Mouse (Mus musculus): ENCODE measurements at regions not wholly inside any gene's neighbourhood (a gene's known extent, or its start where the extent isn't known, plus 50 kb on each side); places are given as distances from the start of the nearest gene placed in this dataset.

DNA sequence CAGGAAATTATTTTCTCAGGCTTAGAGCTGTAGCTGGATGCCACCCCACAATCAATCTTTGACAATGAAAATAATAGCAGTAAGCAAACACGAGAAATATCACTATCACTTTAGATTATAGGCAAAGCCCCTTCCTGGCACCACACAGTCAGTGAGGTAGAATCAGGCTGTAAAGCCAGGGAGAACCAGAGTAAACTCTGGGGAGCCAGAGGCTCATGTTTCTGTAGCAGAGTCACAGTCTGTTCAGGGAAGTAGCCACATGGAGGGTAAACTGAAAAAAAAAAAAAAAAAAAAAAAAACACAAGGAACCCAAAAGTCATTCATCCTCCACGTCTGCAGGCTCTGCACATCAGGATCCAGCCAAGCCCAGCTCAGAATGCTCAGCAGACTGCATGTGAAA lies 73.6 kb upstream of the Kctd3 start:
- TF ChIP-seq CTCF (IDR thresholded peaks at IDR 0.05) = no peak
- TF ChIP-seq POLR2A (IDR thresholded peaks at IDR 0.05; ENCODE audit: insufficient read depth, low read depth, low read length) = no peak
- no peak for TF ChIP-seq EP300 (IDR thresholded peaks at IDR 0.05; ENCODE audit: insufficient read depth, low read depth, low read length)
